Mouse (Mus musculus) liver, adult 2 months (tissue): ENCODE measurements around the gene Zscan18. TPM values are rescaled to one million over a fixed set of nuclear protein-coding genes. Genes with fewer than 3 reads are reported as not detected.

Experiments
- DNase-seq: peaks from one replicate; pipeline ENCODE4 v3.0.0-alpha.2; 2011; ENCODE audit warnings: low read depth, low spot score; ENCODE audit errors: extremely low read depth
- H3K27ac ChIP-seq: fragments of 200-500 bp; replicated peaks from 2 replicates; pipeline ENCODE4 v1.5.1; 2012; ENCODE audit warnings: low read depth, mild to moderate bottlenecking, control low read depth, inconsistent platforms, low read length; ENCODE audit not compliant: insufficient read depth
- H3K27me3 ChIP-seq: fragments of 200-500 bp; 2 replicates; pipeline ENCODE4 v1.6.1; 2012; ENCODE audit warnings: mild to moderate bottlenecking, moderate library complexity, low read length, inconsistent platforms; ENCODE audit not compliant: control insufficient read depth, insufficient read depth
- H3K36me3 ChIP-seq: fragments of 200-500 bp; 2 replicates; pipeline ENCODE4 v1.6.1; 2012; ENCODE audit warnings: low read length, inconsistent platforms; ENCODE audit not compliant: control insufficient read depth, insufficient read depth
- H3K4me1 ChIP-seq: fragments of 200-500 bp; 2 replicates; pipeline ENCODE4 v1.6.1; 2011; ENCODE audit warnings: low read length; ENCODE audit not compliant: control insufficient read depth, insufficient read depth
- H3K4me3 ChIP-seq: fragments of 200-500 bp; 2 replicates; pipeline ENCODE4 v1.5.1; 2011; ENCODE audit warnings: low read depth, mild to moderate bottlenecking, control low read depth, low read length, moderate library complexity; ENCODE audit not compliant: insufficient read depth
- H3K79me2 ChIP-seq: fragments of 200-500 bp; 2 replicates; pipeline ENCODE4 v1.6.1; 2012; ENCODE audit warnings: inconsistent platforms, mild to moderate bottlenecking, low read length, moderate library complexity; ENCODE audit not compliant: control insufficient read depth, insufficient read depth
- H3K9ac ChIP-seq: fragments of 200-500 bp; 2 replicates; pipeline ENCODE4 v1.6.1; 2012; ENCODE audit warnings: low read depth, mild to moderate bottlenecking, control low read depth, inconsistent platforms, low read length
- CTCF ChIP-seq: fragments of 200-500 bp; IDR thresholded peaks from 2 replicates; pipeline ENCODE4 v1.5.1; 2011; ENCODE audit warnings: low read depth, low read length, control low read depth
- POLR2A ChIP-seq: fragments of 200-500 bp; IDR thresholded peaks from 2 replicates; pipeline ENCODE4 v1.6.1; 2011; ENCODE audit warnings: low read length, control low read depth; ENCODE audit not compliant: insufficient read depth; ENCODE audit errors: extremely low read depth
- whole genome bisulfite sequencing: fragments of 180-500 bp; shearing (Covaris S2); methylation state at CpG from one replicate; pipeline ENCODE4 v1.1.7; 2018; 5-methylcytosine and 5-hydroxymethylcytosine counted together
- polyA plus RNA-seq: library from polyadenylated mRNA; depleted of rRNA; stranded (reverse); fragments of >200 nt; gene quantifications from 2 replicates; pipeline ENCODE4 v1.2.3, GENCODE M21; 2012; rRNA removed
- total RNA-seq: library from RNA; depleted of rRNA; stranded (reverse); fragments of >200 nt; gene quantifications from 2 replicates; pipeline ENCODE4 v1.2.3, GENCODE M21; 2014; rRNA removed

Zscan18 gene
- total and polyA plus RNA-seq, 2 experiments = 0.05 TPM; not detected in 1

DNA sequence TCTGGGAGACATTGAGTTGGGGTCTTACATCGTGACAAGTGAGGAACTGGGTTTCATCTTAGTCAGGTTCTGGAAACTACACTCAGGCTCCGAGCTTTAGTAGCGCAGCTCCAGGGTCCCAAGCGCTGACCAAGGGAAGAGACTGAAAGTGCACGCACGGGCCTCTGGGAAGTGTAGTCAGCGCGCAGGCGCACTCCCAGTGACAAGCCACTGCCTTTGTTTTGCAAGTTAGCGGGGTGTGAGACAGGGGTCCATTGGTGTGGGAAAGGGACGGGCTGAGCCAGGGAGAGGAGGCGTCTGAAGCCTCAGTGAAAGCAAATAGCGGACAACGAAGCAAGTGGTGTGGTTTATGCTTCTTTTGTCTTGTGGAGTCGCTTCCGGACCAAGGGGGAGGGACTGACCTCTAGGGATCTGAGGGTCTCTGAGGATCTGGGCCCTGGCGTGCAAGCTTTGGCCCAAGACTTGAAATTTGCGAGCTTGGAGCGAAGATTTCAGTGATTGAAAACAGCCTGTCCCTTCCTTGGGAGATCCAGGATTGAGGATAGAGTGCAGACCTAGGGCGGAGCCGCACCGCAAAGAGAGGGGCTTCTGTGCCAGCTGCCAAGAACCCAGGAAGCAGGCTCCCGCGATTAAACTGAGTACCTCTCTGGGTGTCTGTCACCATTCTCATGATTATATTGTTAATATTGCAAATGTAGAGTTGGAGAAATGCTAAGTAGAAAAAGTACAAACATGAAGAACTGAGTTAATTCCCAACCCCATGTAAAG, 53.8 kb downstream of the Zscan18 start:
- DNase-seq = no peak
- Histone ChIP-seq H3K9ac (no peak overlapping the region), H3K36me3 (no peaks in the 10 kb centered on the region), H3K4me3 (no peak overlapping the region), H3K79me2 (no peaks in the 10 kb centered on the region), H3K27ac (no peak overlapping the region), H3K4me1 (no peaks in the 10 kb centered on the region), H3K27me3 (no peaks in the 10 kb centered on the region)
- 73% methylated on average over 24 of the region's 24 CpGs for WGBS
- TF ChIP-seq POLR2A = no peak
- TF ChIP-seq CTCF = no peak

DNA sequence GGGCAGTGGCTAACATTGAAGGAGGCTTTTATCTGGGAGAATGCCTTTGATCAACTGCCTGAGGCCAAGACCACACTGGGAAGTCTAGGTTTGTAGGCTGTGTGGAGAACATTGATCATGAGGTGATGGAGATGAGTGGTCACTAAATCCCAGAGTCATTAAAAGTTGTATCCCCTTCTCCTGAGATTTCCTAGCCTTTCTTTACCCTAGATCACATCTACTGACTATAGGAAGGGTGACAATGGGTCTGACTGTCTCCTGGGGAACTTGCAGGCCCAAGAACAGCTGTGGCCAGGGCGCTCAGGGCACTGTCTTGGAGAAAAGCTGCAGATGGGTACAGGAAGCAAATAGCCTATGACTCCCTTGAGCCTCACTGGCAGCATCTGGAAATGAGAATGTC, 68.5 kb downstream of the Zscan18 start, which contains the start of gene Vmn2r56:
TSS of gene Vmn2r56 (minus strand) at position 101 of the 400 bp plus-strand sequence.
- no peak within 1 kb of the TSS for H3K4me3 ChIP-seq
- 54% methylated on average over 1 of the region's 1 CpGs for WGBS

More for the DNA sequence above, 68.5 kb downstream of the Zscan18 start, which contains the start of gene Vmn2r56:
- Histone ChIP-seq H3K36me3 (no peaks in the 10 kb centered on the region), H3K79me2 (no peaks in the 10 kb centered on the region), H3K27ac (no peak within 1 kb of the TSS), H3K27me3 (no peaks in the 10 kb centered on the region), H3K9ac (no peak within 1 kb of the TSS), H3K4me1 (no peaks in the 10 kb centered on the region)
- no peak for DNase-seq
- TF ChIP-seq POLR2A (no peak), CTCF (no peak)

Other genes starting within 250 kb of the Zscan18 start
- gene Vmn2r53, start 194.8 kb downstream of the Zscan18 start, total RNA-seq = not detected in 2 replicates
- gene Vmn2r53, start 194.8 kb downstream of the Zscan18 start, polyA plus RNA-seq = not detected in 2 replicates
- not detected in 2 replicates for gene Vmn2r54, start 163.3 kb downstream of the Zscan18 start, total RNA-seq
- not detected in 2 replicates for gene Vmn2r54, start 163.3 kb downstream of the Zscan18 start, polyA plus RNA-seq
- not detected in 2 replicates for gene Vmn2r55, start 118.6 kb downstream of the Zscan18 start, total RNA-seq
- gene Vmn2r55, start 118.6 kb downstream of the Zscan18 start, polyA plus RNA-seq = not detected in 2 replicates
- gene Vmn2r56, start 68.6 kb downstream of the Zscan18 start, total RNA-seq = not detected in 2 replicates
- not detected in 2 replicates for gene Vmn2r56, start 68.6 kb downstream of the Zscan18 start, polyA plus RNA-seq
- gene Zfp329, start 15.2 kb upstream of the Zscan18 start, total RNA-seq = 1.8 and 2.0 TPM in 2 replicates
- 0.29 and 0.50 TPM in 2 replicates for gene Zfp329, start 15.2 kb upstream of the Zscan18 start, polyA plus RNA-seq
- gene Zfp110, start 31.1 kb upstream of the Zscan18 start, total RNA-seq = 22.2 and 25.0 TPM in 2 replicates
- 6.1 and 9.7 TPM in 2 replicates for gene Zfp110, start 31.1 kb upstream of the Zscan18 start, polyA plus RNA-seq
- 1.7 and 2.1 TPM in 2 replicates for gene Zfp128, start 77.5 kb upstream of the Zscan18 start, total RNA-seq
- 0.46 and 0.58 TPM in 2 replicates for gene Zfp128, start 77.5 kb upstream of the Zscan18 start, polyA plus RNA-seq
- 1.2 and 1.5 TPM in 2 replicates for gene Zscan22, start 94.2 kb upstream of the Zscan18 start, total RNA-seq
- 5.7 and 6.6 TPM in 2 replicates for gene Zscan22, start 94.2 kb upstream of the Zscan18 start, polyA plus RNA-seq
- gene Rps5, start 118.7 kb upstream of the Zscan18 start, total RNA-seq = 773 and 998 TPM in 2 replicates
- 789 and 798 TPM in 2 replicates for gene Rps5, start 118.7 kb upstream of the Zscan18 start, polyA plus RNA-seq
- gene Rnf225, start 123.8 kb upstream of the Zscan18 start, total RNA-seq = 0.09 and 0.47 TPM in 2 replicates
- gene Rnf225, start 123.8 kb upstream of the Zscan18 start, polyA plus RNA-seq = 0.45 and 0.65 TPM in 2 replicates
- gene Zfp324, start 162.2 kb upstream of the Zscan18 start, total RNA-seq = 3.9 and 4.1 TPM in 2 replicates
- gene Zfp324, start 162.2 kb upstream of the Zscan18 start, polyA plus RNA-seq = 3.4 and 5.2 TPM in 2 replicates
- gene Zfp446, start 174.2 kb upstream of the Zscan18 start, total RNA-seq = 1.3 and 1.4 TPM in 2 replicates
- 1.9 and 3.6 TPM in 2 replicates for gene Zfp446, start 174.2 kb upstream of the Zscan18 start, polyA plus RNA-seq
- 1,289 and 1,401 TPM in 2 replicates for gene Slc27a5, start 194.6 kb upstream of the Zscan18 start, total RNA-seq
- 1,497 and 1,713 TPM in 2 replicates for gene Slc27a5, start 194.6 kb upstream of the Zscan18 start, polyA plus RNA-seq
- gene Trim28, start 195.5 kb upstream of the Zscan18 start, total RNA-seq = 67.7 and 69.4 TPM in 2 replicates
- gene Trim28, start 195.5 kb upstream of the Zscan18 start, polyA plus RNA-seq = 98.0 and 114 TPM in 2 replicates
- gene Zbtb45, start 206.4 kb upstream of the Zscan18 start, total RNA-seq = 0.28 and 1.2 TPM in 2 replicates
- gene Zbtb45, start 206.4 kb upstream of the Zscan18 start, polyA plus RNA-seq = 4.5 TPM in 2 replicates
- gene Chmp2a, start 231.2 kb upstream of the Zscan18 start, total RNA-seq = 109 and 149 TPM in 2 replicates
- 62.8 and 76.5 TPM in 2 replicates for gene Chmp2a, start 231.2 kb upstream of the Zscan18 start, polyA plus RNA-seq
- 41.2 and 59.5 TPM in 2 replicates for gene Ube2m, start 234.6 kb upstream of the Zscan18 start, total RNA-seq
- gene Ube2m, start 234.6 kb upstream of the Zscan18 start, polyA plus RNA-seq = 71.5 and 82.7 TPM in 2 replicates